21 mouse cellular contexts compared by ENCODE assay signal in genomic region chr1:193517968-193518367, GRCm38 (mm10).
DNase-seq lines count a peak whose midpoint lies in the region; ATAC-seq and TF ChIP-seq lines count a peak whose summit lies in the region.
"Had no signal": no experiment of that assay in that cellular context is flagged by ENCODE, and none has a peak within 500 bp of the region (broad histone marks: within the 10 kb centered on the region; RNA-seq: fewer than 3 reads in every experiment).

No protein-coding gene starts in this region.

- DNase-seq in heart, adult 11 months = peak; percentile 36
- no peak for DNase-seq in heart, adult 2 months
- no peak for DNase-seq in midbrain, embryonic 10.5 days (ENCODE audit: low spot score)
- no peak for DNase-seq in midbrain, postnatal 0 days (ENCODE audit: low spot score)
- no peak for DNase-seq in limb, embryonic 11.5 days (ENCODE audit: low spot score)
- no peak for DNase-seq in layer of hippocampus, postnatal 36 days
- DNase-seq: gastrocnemius, postnatal 14 days; heart, postnatal 4 days; kidney, adult 18-20 months; liver, embryonic 13.5 days; spleen, adult 18-20 months; thymus, postnatal 25 days had no signal

- ATAC-seq in midbrain, postnatal 0 days (ENCODE audit: low FRiP score) = no peak
- no peak for ATAC-seq in limb, embryonic 11.5 days (ENCODE audit: insufficient number of reproducible peaks, low FRiP score, low TSS enrichment, low read depth)
- 0 out of 2 replicates have a peak, but pooled peaks have one; percentile 5 for ATAC-seq in stomach, embryonic 16.5 days (ENCODE audit: insufficient read depth, low FRiP score)
- no peak for ATAC-seq in megakaryocyte, adult 5-6 weeks (ENCODE audit: poor library complexity, severe bottlenecking)
- ATAC-seq: forebrain, embryonic 13.5 days; hindbrain, postnatal 0 days had no signal

- H3K36me3 ChIP-seq in heart, adult 2 months (ENCODE audit: control insufficient read depth, insufficient read depth, low read length) = no peaks in the 10 kb centered on the region
- no peaks in the 10 kb centered on the region for H3K36me3 ChIP-seq in midbrain, embryonic 10.5 days
- H3K36me3 ChIP-seq in midbrain, postnatal 0 days (ENCODE audit: insufficient read depth, low read length) = no peaks in the 10 kb centered on the region
- no peaks in the 10 kb centered on the region for H3K36me3 ChIP-seq in limb, embryonic 11.5 days (ENCODE audit: control insufficient read depth, insufficient read depth, low read length)
- H3K36me3 ChIP-seq in stomach, embryonic 16.5 days (ENCODE audit: control insufficient read depth, insufficient read depth, low read length) = no peaks in the 10 kb centered on the region
- H3K36me3 ChIP-seq: heart, embryonic 15.5 days; liver, embryonic 13.5 days; lung, embryonic 15.5 days; midbrain, embryonic 12.5 days; neural tube, embryonic 13.5 days had no signal

- no peak for TF ChIP-seq POLR2A in heart, adult 2 months (IDR thresholded peaks at IDR 0.05; ENCODE audit: insufficient read depth, low read depth, low read length)

- H3K4me1 ChIP-seq in heart, adult 2 months (ENCODE audit: control insufficient read depth, insufficient read depth, low read length) = no peaks in the 10 kb centered on the region
- H3K4me1 ChIP-seq in midbrain, embryonic 10.5 days = peaks cover 12% of the 10 kb centered on the region
- H3K4me1 ChIP-seq in midbrain, postnatal 0 days (ENCODE audit: insufficient read depth, low read length) = no peaks in the 10 kb centered on the region
- H3K4me1 ChIP-seq in limb, embryonic 11.5 days (ENCODE audit: control insufficient read depth, insufficient read depth, low read length) = peaks cover 20% of the 10 kb centered on the region
- H3K4me1 ChIP-seq in stomach, embryonic 16.5 days (ENCODE audit: control insufficient read depth, insufficient read depth, low read length) = peaks cover 23% of the 10 kb centered on the region
- H3K4me1 ChIP-seq: forebrain, embryonic 13.5 days; heart, embryonic 15.5 days; liver, embryonic 13.5 days; neural tube, embryonic 13.5 days had no signal

- H3K4me3 ChIP-seq in heart, adult 2 months = no peak overlapping the region
- no peak overlapping the region for H3K4me3 ChIP-seq in midbrain, embryonic 10.5 days
- H3K4me3 ChIP-seq in midbrain, postnatal 0 days (ENCODE audit: low read depth, low read length) = no peak overlapping the region
- no peak overlapping the region for H3K4me3 ChIP-seq in limb, embryonic 11.5 days (ENCODE audit: low read depth, low read length)
- no peak overlapping the region for H3K4me3 ChIP-seq in stomach, embryonic 16.5 days (replicated peaks; ENCODE audit: low read length)
- H3K4me3 ChIP-seq: forebrain, embryonic 13.5 days; heart, embryonic 15.5 days; liver, embryonic 13.5 days; lung, embryonic 15.5 days; midbrain, embryonic 12.5 days; neural tube, embryonic 13.5 days had no signal

- WGBS in heart, adult 2 months = 74% methylated on average over 4 of the region's 4 CpGs
- 74% methylated on average over 4 of the region's 4 CpGs for WGBS in midbrain, embryonic 10.5 days
- WGBS in midbrain, postnatal 0 days = 52% methylated on average over 4 of the region's 4 CpGs
- 57% methylated on average over 4 of the region's 4 CpGs for WGBS in limb, embryonic 11.5 days
- WGBS in stomach, embryonic 16.5 days = 47% methylated on average over 4 of the region's 4 CpGs

- TF ChIP-seq CTCF in heart, adult 2 months (IDR thresholded peaks at IDR 0.05) = no peak
- no peak for TF ChIP-seq CTCF in midbrain, postnatal 0 days (IDR thresholded peaks at IDR 0.05)

- H3K27ac ChIP-seq in heart, adult 2 months = no peak overlapping the region
- 0 out of 2 replicates have a peak overlapping the region, but pooled peaks have one; percentile 1 for H3K27ac ChIP-seq in midbrain, embryonic 10.5 days (replicated peaks)
- H3K27ac ChIP-seq in midbrain, postnatal 0 days (ENCODE audit: low read depth, low read length) = no peak overlapping the region
- 0 out of 2 replicates have a peak overlapping the region, but pooled peaks have one; percentile 15 for H3K27ac ChIP-seq in limb, embryonic 11.5 days (replicated peaks; ENCODE audit: low read depth, low read length)
- H3K27ac ChIP-seq in stomach, embryonic 16.5 days (ENCODE audit: low read length) = peak overlapping the region; percentile 74
- H3K27ac ChIP-seq: forebrain, embryonic 13.5 days; heart, embryonic 15.5 days; hindbrain, postnatal 0 days; liver, embryonic 13.5 days; lung, embryonic 15.5 days; macrophage; midbrain, embryonic 12.5 days; neural tube, embryonic 13.5 days had no signal

- no peaks in the 10 kb centered on the region for H3K9me3 ChIP-seq in midbrain, embryonic 10.5 days (replicated peaks)
- no peaks in the 10 kb centered on the region for H3K9me3 ChIP-seq in midbrain, postnatal 0 days (ENCODE audit: low read length)
- no peaks in the 10 kb centered on the region for H3K9me3 ChIP-seq in limb, embryonic 11.5 days (ENCODE audit: control insufficient read depth, low read length)
- no peaks in the 10 kb centered on the region for H3K9me3 ChIP-seq in stomach, embryonic 16.5 days (replicated peaks; ENCODE audit: control insufficient read depth, low read length)
- H3K9me3 ChIP-seq: forebrain, embryonic 13.5 days; heart, embryonic 15.5 days; liver, embryonic 13.5 days; lung, embryonic 15.5 days; midbrain, embryonic 12.5 days; neural tube, embryonic 13.5 days had no signal

- H3K79me2 ChIP-seq in heart, adult 2 months (replicated peaks; ENCODE audit: control insufficient read depth, insufficient read depth, low read length) = no peaks in the 10 kb centered on the region

- no peak overlapping the region for H3K9ac ChIP-seq in heart, adult 2 months (ENCODE audit: low read depth, low read length)
- H3K9ac ChIP-seq in midbrain, postnatal 0 days (replicated peaks; ENCODE audit: low read length, poor library complexity, severe bottlenecking) = no peak overlapping the region
- H3K9ac ChIP-seq in limb, embryonic 11.5 days (ENCODE audit: low read length) = no peak overlapping the region
- H3K9ac ChIP-seq in stomach, embryonic 16.5 days (ENCODE audit: low read length) = no peak overlapping the region
- H3K9ac ChIP-seq: forebrain, embryonic 13.5 days; heart, embryonic 15.5 days; liver, embryonic 13.5 days; lung, embryonic 15.5 days; midbrain, embryonic 12.5 days; neural tube, embryonic 13.5 days had no signal

- no peak for TF ChIP-seq EP300 in heart, adult 2 months (IDR thresholded peaks at IDR 0.05; ENCODE audit: insufficient read depth, low read depth, low read length)

- no peaks in the 10 kb centered on the region for H3K27me3 ChIP-seq in heart, adult 2 months (ENCODE audit: control insufficient read depth, insufficient read depth, low read length)
- no peaks in the 10 kb centered on the region for H3K27me3 ChIP-seq in midbrain, embryonic 10.5 days (ENCODE audit: low read depth, poor library complexity, severe bottlenecking)
- H3K27me3 ChIP-seq in midbrain, postnatal 0 days (ENCODE audit: insufficient read depth, low read length) = no peaks in the 10 kb centered on the region
- no peaks in the 10 kb centered on the region for H3K27me3 ChIP-seq in limb, embryonic 11.5 days (ENCODE audit: control insufficient read depth, insufficient read depth, low read length)
- H3K27me3 ChIP-seq in stomach, embryonic 16.5 days (ENCODE audit: control insufficient read depth, insufficient read depth, low read length) = no peaks in the 10 kb centered on the region
- H3K27me3 ChIP-seq: forebrain, embryonic 13.5 days; heart, embryonic 15.5 days; liver, embryonic 13.5 days; lung, embryonic 15.5 days; midbrain, embryonic 12.5 days; neural tube, embryonic 13.5 days had no signal

- intact Hi-C loops in heart, adult 2 months (cut with DNase I) = no loop called here

- H3K4me2 ChIP-seq in midbrain, postnatal 0 days (ENCODE audit: low read depth, low read length, poor library complexity, severe bottlenecking) = no peak overlapping the region
- H3K4me2 ChIP-seq in limb, embryonic 11.5 days (ENCODE audit: low read depth, severe bottlenecking) = no peak overlapping the region
- H3K4me2 ChIP-seq in stomach, embryonic 16.5 days (ENCODE audit: low read depth, low read length) = no peak overlapping the region
- H3K4me2 ChIP-seq: forebrain, embryonic 13.5 days; heart, embryonic 15.5 days; liver, embryonic 13.5 days; lung, embryonic 15.5 days; midbrain, embryonic 12.5 days; neural tube, embryonic 13.5 days had no signal

Comparison
In these comparisons a context has a peak if more than half of its experiments do, and no peak if none do; other contexts are left out.
1. H3K27ac ChIP-seq: peak in midbrain, embryonic 10.5 days (single experiment), limb, embryonic 11.5 days (single experiment) and stomach, embryonic 16.5 days (single experiment); none in heart, adult 2 months (single experiment) and midbrain, postnatal 0 days (single experiment).